Mouse (Mus musculus): ENCODE measurements around the gene Hist1h2bf. TPM values are rescaled to one million over a fixed set of nuclear protein-coding genes. Genes with fewer than 3 reads are reported as not detected.
"Not testable (repeated sequence)": the region's sequence is repeated elsewhere in the genome, so short reads cannot be mapped to it uniquely, and the experiment has no call there.

Gene Hist1h2bf
- total RNA-seq, 4 experiments from 2014 or later, result 18.7 to 29.5 (median 23.2) TPM

GRCm38 (mm10) chr13:23571022-23571503, 2.9 kb downstream of the Hist1h2bf start, which contains the start of the genes Hist1h2ae and Hist1h2bg:
Gene Hist1h2ae, minus strand, starts transcription at chr13:23571220.
Gene Hist1h2bg, plus strand, starts transcription at chr13:23571396.
- DNase-seq, result peak; percentile 69

- not testable (repeated sequence) for DNase-seq
Measured at GRCm38 (mm10) chr13:23570261-23571021, 3.6 kb downstream of the Hist1h2bf start.

GRCm38 (mm10) chr13:23564482-23564881, 9.5 kb downstream of the Hist1h2bf start:
- no peak for DNase-seq

GRCm38 (mm10) chr13:23562699-23563462, 11.1 kb downstream of the Hist1h2bf start:
- DNase-seq, result no peak

- DNase-seq, result peak; percentile 94
Measured at GRCm38 (mm10) chr13:23561883-23562659, 11.9 kb downstream of the Hist1h2bf start, which contains the start of gene Hist1h3e. Gene Hist1h3e, minus strand, starts transcription at chr13:23562369.

- DNase-seq, result not testable (repeated sequence)
Measured at GRCm38 (mm10) chr13:23561531-23561882, 12.5 kb downstream of the Hist1h2bf start.

- DNase-seq, result not testable (repeated sequence)
Measured at GRCm38 (mm10) chr13:23560699-23561098, 13.3 kb downstream of the Hist1h2bf start.

- DNase-seq, result no peak
Measured at GRCm38 (mm10) chr13:23556906-23557305, 17.1 kb downstream of the Hist1h2bf start.

GRCm38 (mm10) chr13:23555839-23556416, 18.1 kb downstream of the Hist1h2bf start:
- peak; percentile 61 for DNase-seq

- DNase-seq, result peak; percentile 67
Measured at GRCm38 (mm10) chr13:23554925-23555838, 18.8 kb downstream of the Hist1h2bf start.

DNA sequence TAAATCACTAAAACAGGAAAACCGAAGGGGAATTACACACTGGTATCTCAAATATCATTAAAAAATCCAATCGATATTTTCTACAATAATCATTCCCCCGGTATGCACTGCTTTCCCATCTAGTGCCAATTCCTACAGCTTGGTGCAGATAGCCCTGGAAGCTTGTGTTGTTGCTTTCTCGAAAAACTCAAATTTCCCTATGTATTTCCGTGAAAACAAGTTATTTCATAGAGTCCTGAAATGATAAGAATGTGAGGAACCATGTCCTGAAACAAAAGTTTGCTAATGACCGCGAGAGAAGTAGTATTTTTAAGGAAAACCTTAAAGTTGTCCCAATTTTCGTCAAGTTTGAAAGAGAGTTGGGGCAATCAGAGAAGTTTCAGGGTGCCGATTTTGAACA, 19.6 kb downstream of the Hist1h2bf start:
- no peak for DNase-seq

GRCm38 (mm10) chr13:23552962-23553361, 21.0 kb downstream of the Hist1h2bf start, which contains the start of gene Hist1h1d:
Gene Hist1h1d, plus strand, starts transcription at chr13:23553262.
- DNase-seq, result no peak

DNA sequence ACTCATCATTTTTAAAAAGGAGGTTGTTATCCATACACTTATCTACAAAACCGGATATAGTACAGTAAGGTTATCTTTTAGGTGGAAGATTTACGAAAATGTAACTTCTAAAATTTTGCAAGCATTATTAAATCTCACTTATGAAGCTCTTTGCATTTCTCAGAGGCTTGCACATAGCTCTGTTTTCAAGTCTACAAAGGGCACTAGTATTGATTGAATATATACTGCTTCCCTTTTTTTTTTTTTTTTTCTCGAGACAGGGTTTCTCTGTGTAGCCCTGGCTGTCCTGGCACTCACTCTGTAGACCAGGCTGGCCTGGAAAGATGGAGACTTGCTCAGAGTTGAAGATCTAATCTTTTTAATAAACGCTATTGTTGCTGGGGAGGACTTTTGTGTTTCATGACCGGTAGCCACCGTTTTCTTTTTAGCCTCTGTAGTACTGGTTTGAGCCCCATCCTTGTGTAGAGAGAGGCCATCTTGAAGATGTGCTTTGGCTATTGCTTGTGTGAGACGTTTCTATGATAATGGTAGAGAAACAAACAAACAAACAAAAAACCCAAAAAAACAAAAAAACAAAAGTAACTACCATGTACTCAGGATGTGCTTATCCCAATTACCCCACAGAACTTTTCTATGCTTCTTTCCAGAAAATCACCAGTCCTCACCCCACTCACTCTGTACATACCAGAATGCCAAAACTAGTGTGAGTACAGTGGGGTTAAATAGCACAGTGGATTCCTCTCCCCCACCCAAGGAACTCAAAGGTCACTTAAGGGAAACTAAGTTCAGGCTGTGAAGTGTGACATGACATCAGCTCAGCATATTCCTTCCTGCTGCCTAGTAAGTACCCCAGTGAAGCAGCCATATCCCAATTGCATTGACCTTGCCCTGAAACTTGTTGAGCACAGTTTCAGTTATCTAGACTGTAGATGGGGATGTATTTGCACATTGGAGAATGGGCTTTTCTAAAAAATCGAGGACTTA, 21.8 kb downstream of the Hist1h2bf start:
- no peak for DNase-seq

DNA sequence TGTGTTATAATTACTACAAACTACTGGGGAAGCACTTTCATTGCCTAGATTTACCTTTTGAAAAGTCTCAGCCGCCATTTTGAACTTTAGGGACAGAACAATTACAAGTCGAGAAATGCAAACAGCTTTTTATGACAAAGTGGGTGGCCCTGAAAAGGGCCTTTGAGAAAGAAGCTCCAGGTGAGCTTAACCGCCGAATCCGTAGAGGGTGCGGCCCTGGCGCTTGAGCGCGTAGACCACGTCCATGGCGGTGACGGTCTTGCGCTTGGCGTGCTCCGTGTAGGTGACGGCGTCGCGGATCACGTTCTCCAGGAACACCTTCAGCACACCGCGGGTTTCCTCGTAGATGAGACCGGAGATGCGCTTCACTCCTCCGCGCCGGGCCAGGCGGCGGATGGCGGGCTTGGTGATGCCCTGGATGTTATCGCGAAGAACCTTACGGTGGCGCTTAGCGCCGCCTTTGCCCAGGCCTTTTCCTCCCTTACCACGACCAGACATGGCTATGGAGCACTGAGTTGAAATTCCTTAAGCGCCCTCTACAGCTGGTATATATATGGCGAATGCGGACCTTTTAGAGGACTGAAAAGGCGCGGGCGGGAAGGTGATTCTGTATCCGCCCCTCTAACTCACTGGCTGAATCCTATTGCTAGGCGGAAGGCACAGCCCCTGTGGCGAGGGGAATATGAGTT, 22.7 kb downstream of the Hist1h2bf start, which contains the start of gene Hist1h4f:
Gene Hist1h4f, minus strand, starts transcription at position 503 of the 689 bp plus-strand sequence.
- peak; percentile 81 for DNase-seq

DNA sequence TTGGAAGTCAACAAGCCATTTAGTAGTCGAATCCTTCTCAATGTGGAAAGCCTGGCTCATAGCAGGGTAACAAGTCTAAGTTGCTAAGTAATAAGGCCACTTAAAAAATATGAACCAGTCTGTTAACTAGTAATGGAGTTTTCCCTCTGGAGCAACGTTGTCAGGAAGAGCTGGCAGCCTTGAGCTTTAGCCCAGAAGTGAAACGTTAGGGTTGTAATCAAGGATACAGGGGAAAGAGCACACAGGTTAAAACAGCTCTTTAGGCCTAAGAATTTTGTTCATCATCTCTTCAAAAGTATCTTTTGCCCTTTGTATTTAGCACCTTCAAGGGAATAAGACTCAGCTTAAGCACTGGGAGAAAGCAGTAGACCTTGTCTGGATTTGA, 23.2 kb downstream of the Hist1h2bf start:
- DNase-seq, result no peak

DNA sequence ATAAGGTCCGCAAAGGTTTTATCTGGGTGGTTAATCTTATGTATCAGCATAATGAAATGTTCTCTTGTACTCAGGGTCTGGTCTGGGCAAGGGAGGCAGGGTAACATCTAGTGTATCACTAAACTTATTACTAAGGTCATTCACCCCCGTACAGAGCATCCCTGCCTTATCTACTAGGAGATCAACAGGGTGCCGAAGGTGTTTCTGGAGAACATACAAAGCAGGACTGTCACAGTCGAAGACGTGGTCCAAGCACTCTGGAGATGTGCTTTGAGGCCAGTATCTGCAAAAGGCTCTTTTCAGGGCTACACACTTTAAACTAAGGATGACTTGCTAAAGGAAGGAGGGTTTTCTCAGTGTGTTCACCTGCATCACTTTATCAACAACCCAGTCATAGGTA, 27.3 kb downstream of the Hist1h2bf start:
- DNase-seq, result no peak

DNA sequence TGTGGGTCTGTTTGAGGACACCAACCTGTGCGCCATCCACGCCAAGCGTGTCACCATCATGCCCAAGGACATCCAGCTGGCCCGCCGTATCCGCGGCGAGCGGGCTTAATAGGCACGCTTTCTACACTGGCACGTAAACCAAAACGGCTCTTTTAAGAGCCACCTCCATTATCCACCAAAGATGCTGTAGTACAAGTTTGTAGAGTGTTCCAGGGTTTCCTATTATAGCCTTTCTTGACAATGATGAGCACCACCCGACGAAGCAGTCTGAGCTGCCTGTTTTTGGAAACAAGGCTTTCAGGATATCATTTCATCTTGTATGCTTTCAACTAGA, 29.2 kb downstream of the Hist1h2bf start:
- not testable (repeated sequence) for DNase-seq

GRCm38 (mm10) chr13:23543965-23544786, 29.8 kb downstream of the Hist1h2bf start, which contains the start of gene Hist1h3f:
Gene Hist1h3f, plus strand, starts transcription at chr13:23544052.
- peak; percentile 54 for DNase-seq

Measured in adrenal gland, adult 8-10 months (tissue).